Mouse (Mus musculus) adrenal gland, postnatal 36 days (tissue): ENCODE results near the gene Hoxa6. TPM values are rescaled to one million over a fixed set of nuclear protein-coding genes. Genes with fewer than 3 reads are reported as not detected.

Experiments
- DNase-seq, 2 experiments: peaks; one replicate each; pipeline ENCODE4 v3.0.0; 2021; ENCODE audit warnings: mixed read lengths in 1 of 2
- microRNA-seq: library from miRNA; unstranded; fragments of <30 nt; microRNA quantifications from one replicate; pipeline ENCODE4 v1.2.0, GENCODE M21; 2021
- total RNA-seq, 2 experiments: library from RNA; stranded (reverse); gene quantifications; 2 replicates each; pipeline ENCODE4 v1.2.3; 2021

The Hoxa6 gene
- total RNA-seq, 2 experiments from 2014 or later, result 2.5 to 4.6 TPM

GRCm38 (mm10) chr6:52164626-52165440, 43.7 kb downstream of the Hoxa6 start, which contains the start of gene Hoxa2:
TSS of gene Hoxa2 (minus strand) at chr6:52164831.
- peak in 1 of 2 experiments; percentile 62 for DNase-seq

DNA sequence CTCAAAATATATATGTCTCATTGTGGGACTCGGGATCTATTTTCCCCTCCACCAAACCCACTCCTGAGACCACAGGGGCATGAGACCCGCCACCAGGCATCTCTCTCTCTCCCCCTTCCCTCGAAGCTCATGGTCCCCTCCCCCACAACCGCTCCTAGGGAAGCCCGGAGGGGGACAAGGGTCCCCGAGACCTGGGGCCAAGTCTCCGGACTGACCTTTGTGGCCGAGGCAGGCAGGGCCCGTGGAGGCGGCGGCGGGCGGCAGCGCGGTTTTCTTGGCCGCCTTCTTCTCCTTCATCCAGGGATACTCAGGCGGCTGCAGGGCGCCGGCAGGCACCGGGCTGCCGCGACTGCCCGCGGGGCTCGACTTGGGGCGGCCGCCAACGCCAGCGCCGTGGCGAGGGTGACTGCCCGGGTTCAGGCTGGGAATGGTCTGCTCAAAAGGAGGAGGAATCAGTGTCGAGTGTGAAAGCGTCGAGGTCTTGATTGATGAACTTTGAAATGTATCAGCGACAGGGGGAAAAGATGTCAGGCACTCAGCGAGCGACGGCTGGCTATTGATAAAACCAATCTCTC, 44.4 kb downstream of the Hoxa6 start:
- peak in 1 of 2 experiments; percentile 56 for DNase-seq

DNA sequence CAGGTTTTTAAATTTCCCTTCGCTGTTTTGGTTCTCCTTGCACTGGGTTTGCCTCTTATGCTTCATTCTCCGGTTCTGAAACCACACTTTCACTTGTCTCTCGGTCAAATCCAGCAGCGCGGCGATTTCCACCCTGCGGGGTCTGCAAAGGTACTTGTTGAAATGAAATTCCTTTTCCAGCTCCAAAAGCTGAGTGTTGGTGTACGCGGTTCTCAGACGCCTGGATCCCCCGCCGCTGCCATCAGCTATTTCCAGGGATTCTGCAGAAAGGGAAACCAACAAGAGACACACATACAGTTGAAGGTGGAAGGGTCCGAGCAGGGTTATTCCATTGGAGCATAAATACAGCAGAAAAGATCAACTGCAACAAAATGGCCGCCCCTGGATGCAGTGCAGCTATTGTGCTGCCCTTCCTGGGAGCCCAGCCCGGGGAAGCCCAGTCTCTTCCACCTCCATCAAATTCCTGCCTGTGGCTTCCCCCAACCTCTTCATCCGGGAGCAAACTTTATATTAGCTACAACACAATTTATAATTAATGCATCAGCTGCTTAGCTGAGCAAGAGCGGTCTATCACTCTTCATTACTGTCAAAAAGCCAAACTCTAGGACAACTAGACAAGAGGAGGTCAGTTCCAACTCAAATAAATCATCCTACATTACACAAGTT, 45.0 kb downstream of the Hoxa6 start:
- DNase-seq, result peak in 1 of 2 experiments; percentile 52

GRCm38 (mm10) chr6:52162611-52163365, 45.7 kb downstream of the Hoxa6 start:
- DNase-seq, result no peak

- peak in 1 of 2 experiments; percentile 44 for DNase-seq
Observed at GRCm38 (mm10) chr6:52162093-52162380, 46.5 kb downstream of the Hoxa6 start.

- no peak for DNase-seq
Observed at GRCm38 (mm10) chr6:52161336-52162092, 47.0 kb downstream of the Hoxa6 start.

GRCm38 (mm10) chr6:52160511-52161335, 47.8 kb downstream of the Hoxa6 start:
- peak in 1 of 2 experiments; percentile 65 for DNase-seq

GRCm38 (mm10) chr6:52159979-52160378, 48.5 kb downstream of the Hoxa6 start:
- DNase-seq, result peak in 1 of 2 experiments; percentile 57

DNA sequence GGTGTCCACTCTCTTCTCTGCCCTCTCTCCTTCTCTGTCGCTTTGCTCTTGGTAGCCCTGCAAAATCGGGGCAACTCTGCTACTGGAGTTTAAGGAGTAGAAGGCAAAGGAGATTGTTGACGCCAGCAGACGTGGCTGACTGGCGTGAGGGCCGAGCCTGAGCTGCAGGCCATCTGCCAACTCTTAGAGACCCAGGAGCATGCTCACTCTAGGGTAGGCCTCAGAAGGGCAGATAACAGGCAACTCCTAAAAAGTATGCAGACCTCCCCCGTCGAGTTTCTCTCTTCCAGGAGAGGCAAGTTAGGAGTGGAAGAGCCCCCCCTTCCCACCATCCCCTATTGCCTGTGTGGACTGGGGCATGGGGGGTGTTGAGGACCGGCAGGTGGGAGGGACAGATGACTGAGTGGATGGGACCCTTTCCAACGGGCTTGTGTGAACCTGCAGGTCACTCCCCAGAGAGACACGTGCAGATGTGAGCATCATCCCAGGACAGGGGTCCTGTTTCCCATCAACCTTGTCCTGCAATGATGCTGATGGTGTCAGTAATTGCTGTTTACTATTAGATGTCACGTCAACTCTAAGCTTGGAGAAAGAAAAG, 49.3 kb downstream of the Hoxa6 start:
- DNase-seq, result peak in 1 of 2 experiments; percentile 76

GRCm38 (mm10) chr6:52158276-52159051, 50.1 kb downstream of the Hoxa6 start, which contains the start of gene Hoxa1:
TSS of gene Hoxa1 (minus strand) at chr6:52158317.
- peak; percentile 92 to 94 for DNase-seq

- DNase-seq, result no peak
Observed at GRCm38 (mm10) chr6:52157466-52158275, 50.9 kb downstream of the Hoxa6 start.

DNA sequence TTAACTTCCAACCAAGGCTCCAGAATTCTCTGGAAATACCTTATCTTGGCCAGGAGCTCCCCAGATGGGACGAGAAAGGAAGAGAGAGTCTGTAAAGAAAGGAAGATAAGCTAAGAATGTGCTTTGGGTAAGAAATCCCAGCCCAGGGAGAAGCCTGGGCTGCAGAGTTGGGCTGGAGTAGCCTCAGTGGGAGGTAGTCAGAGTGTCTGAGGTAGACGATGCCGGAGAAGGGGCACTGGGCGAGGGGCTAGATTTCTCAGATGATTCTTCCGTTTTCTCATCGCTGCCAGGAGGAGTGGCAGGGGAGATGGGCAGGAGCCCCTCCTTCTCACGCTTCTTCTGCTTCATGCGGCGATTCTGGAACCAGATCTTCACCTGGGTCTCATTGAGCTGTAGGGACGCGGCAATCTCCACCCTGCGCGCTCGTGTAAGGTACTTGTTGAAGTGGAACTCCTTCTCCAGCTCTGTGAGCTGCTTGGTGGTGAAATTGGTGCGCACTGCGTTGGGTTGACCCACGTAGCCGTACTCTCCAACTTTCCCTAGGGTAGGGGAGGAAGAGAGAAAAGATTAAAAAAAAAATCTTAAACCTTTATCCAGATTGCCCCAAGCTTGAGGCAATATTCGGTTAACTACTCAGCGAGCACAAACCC, 51.8 kb downstream of the Hoxa6 start:
- DNase-seq, result no peak

Small RNA genes within 50 kb of the gene (microRNA-seq; reads per million reads assigned to microRNA genes)
- 227 reads per million, percentile 61 among the genes with 10 or more reads in this experiment for gene Mir196b

Other genes with a start within 250 kb of the Hoxa6 start
- 10 to 100 TPM; 46.8 to 50.6 TPM for gene Skap2, start 196.2 kb downstream of the Hoxa6 start, total RNA-seq
- under 1 TPM; 0.23 to 0.70 TPM for gene Hoxa1, start 50.4 kb downstream of the Hoxa6 start, total RNA-seq
- gene Hoxa2, start 43.9 kb downstream of the Hoxa6 start, total RNA-seq, result 1 to 10 TPM; 1.7 to 1.9 TPM
- under 1 TPM; 0.10 to 0.40 TPM for gene 5730596B20Rik, start 31.2 kb downstream of the Hoxa6 start, total RNA-seq
- gene Hoxa4, start 17.0 kb downstream of the Hoxa6 start, total RNA-seq, result 1 to 10 TPM; 2.6 to 3.1 TPM
- 10 to 100 TPM; 14.7 to 27.8 TPM for gene Hoxa5, start 4.1 kb downstream of the Hoxa6 start, total RNA-seq
- gene Hoxa3, start 4.6 kb upstream of the Hoxa6 start, total RNA-seq, result 1 to 10 TPM; 3.7 TPM
- gene Gm28308, start 4.6 kb upstream of the Hoxa6 start, total RNA-seq, result 1 to 10 TPM; 1.5 to 2.8 TPM
- gene Hoxa7, start 13.1 kb upstream of the Hoxa6 start, total RNA-seq, result 10 to 100 TPM; 19.1 to 20.1 TPM
- 1 to 10 TPM in 1 of 2 experiments, under 1 TPM in 1; 0.56 to 1.3 TPM for gene Hoxa9, start 22.4 kb upstream of the Hoxa6 start, total RNA-seq
- under 1 TPM; 0.20 to 0.30 TPM for gene Hoxa10, start 32.1 kb upstream of the Hoxa6 start, total RNA-seq
- not detected for gene Hoxa11, start 37.1 kb upstream of the Hoxa6 start, total RNA-seq
- gene Hoxa13, start 52.2 kb upstream of the Hoxa6 start, total RNA-seq, result not detected
- not detected for gene Evx1, start 104.8 kb upstream of the Hoxa6 start, total RNA-seq